Mouse (Mus musculus): Measurements from ENCODE around the gene Itpr2.

The Itpr2 gene

GRCm38 (mm10) chr6:146501866-146502804 lies at the start of gene Itpr2:
TSS of gene Itpr2 (minus strand) at chr6:146502223.
- DNase-seq (ENCODE audit: low read depth, low spot score), result peak; percentile 63

DNA sequence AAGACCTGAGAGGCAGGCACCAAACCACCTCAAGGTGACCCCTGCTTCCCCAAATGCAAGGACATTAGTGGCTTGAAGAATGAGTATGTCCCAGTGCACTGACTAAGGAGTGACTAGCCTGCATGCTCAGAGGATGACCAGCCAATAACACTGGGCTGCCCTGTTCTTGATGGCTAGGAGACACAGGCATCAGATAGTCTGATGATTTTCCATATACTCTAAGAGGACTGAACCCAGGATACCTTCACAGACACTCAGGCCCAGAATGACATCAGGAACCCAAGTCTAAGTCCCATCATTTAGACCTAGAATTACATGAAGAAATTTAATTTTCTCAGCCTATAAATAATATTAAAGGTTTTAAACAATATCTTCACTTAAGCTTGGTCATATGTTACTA lies 49.3 kb upstream of the Itpr2 start:
- DNase-seq (ENCODE audit: low read depth, low spot score), result no peak

DNA sequence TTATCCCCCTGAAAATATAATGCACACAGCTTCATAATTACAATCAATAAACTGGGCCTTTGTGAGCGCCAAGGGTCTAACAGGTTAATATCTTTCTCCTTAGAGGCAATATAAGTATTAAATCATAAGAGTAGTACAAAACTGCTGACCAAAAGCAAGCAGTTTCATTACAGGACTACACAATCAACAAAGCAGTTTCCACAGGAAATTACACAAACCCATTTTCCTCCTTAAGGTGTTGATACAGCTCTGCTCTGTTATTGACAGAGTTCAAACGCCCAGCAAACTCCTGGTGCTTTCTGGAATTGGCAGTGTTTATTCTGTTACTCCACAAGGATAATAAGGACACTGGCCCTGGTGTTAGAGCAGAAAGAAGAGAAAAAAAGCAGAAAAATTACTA lies 48.4 kb upstream of the Itpr2 start:
- DNase-seq (ENCODE audit: low read depth, low spot score), result no peak

DNA sequence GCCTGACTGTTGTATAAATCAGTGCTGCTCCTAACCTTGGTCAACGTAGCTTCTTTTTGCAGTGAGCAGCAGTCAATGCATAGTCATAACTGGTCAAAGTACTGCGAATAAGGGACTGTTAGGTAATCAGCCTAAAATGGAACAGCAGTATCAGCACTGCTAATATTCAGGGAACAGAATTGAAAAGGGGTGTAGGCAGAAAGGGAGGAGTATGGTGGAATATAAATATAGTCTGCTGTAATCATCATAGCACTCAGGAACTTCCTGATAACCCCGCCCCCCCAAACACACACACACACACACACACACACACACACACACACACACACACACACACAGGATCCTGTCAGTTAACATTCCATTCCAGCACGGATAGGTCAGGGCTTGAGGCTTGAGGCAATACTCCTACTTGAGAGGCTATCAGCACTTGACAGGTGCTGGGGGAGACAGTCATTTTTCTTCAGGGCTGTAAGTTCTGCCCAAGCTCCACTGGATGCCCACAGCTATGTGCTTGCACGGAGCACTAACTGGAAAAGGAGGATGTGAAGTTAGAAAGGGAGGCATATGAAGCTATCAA lies 43.4 kb upstream of the Itpr2 start:
- DNase-seq (ENCODE audit: low read depth, low spot score), result no peak

- no peak for DNase-seq (ENCODE audit: low read depth, low spot score)
These were observed 42.6 kb upstream of the Itpr2 start for GRCm38 (mm10) chr6:146544622-146545021.

DNA sequence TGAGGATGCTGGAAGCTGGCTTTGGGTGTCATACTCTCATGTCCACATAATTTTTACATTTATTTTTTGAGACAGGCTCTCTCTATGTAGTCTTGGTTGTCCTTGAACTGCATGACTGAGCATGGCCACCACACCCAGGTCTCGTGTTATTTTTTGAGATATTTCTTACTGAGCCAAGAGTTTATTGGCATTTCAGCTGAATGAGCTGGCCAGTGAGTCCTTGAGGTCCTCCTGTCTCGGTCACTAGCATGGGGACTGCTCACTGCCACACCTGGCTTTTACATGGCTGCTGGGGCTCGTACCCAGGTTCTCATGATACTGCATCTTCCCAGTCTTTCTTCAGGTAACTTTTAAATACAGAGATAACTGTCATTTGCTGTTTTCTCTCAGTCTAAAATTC lies 38.4 kb upstream of the Itpr2 start:
- no peak for DNase-seq (ENCODE audit: low read depth, low spot score)

GRCm38 (mm10) chr6:146538661-146539060 lies 36.6 kb upstream of the Itpr2 start:
- DNase-seq (ENCODE audit: low read depth, low spot score), result no peak

GRCm38 (mm10) chr6:146538071-146538470 lies 36.0 kb upstream of the Itpr2 start:
- DNase-seq (ENCODE audit: low read depth, low spot score), result no peak

DNA sequence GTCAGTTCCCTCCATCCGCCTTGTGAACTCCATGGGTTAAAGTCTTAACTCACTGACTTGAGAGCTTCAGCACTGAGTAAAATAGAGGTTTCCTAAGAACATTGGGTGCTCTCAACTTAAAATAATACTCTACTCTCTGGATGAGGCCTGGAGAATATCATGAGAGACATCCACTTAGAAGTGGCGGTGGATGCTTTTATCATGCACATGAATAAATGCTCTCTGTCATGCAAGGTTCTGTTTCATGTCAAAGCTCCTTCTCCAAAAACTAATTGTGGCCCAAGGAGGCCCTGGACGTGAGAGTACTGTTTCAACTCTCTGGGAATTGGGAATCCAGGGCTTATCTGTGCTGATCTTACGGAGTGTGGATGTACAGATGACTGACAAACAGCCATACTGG lies 35.1 kb upstream of the Itpr2 start:
- DNase-seq (ENCODE audit: low read depth, low spot score), result no peak

DNA sequence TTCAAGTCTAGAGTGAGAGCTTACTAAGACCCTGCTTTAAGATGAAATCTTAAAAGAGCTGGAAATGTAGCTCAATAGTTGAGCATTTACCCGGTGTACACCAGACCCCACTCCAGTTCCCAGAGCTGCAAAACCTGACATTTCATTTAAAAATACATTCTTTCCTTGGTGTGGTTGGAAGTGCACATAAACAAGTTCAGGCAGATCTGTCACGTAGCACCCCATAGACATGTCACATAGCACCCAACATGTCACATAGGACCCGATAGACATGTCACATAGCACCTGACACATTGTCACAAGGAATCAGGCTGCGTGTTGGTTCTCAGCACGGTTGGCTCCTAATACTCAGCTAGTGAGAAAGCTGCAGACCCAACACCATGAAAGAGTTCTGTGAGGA lies 33.5 kb upstream of the Itpr2 start:
- DNase-seq (ENCODE audit: low read depth, low spot score), result no peak

DNA sequence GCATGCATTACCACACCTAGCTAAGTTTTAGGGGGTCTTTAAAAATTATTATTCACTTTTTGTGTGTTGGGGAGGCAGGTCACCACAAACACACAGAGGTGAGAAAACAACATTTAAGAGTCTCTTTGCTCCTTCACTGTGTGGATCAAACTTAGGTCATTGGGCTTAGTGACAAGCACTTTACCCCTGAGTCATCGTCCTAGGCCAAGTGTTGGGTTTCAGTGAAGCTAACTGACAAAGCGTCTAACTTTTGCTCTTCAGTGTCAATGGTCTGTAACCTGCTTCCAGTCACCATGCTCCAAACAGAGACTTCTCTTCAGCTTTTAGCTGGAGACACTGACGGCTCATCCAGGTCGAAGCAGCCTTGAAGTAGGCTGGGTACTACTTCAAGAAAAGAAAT lies 31.1 kb upstream of the Itpr2 start:
- DNase-seq (ENCODE audit: low read depth, low spot score), result no peak

DNA sequence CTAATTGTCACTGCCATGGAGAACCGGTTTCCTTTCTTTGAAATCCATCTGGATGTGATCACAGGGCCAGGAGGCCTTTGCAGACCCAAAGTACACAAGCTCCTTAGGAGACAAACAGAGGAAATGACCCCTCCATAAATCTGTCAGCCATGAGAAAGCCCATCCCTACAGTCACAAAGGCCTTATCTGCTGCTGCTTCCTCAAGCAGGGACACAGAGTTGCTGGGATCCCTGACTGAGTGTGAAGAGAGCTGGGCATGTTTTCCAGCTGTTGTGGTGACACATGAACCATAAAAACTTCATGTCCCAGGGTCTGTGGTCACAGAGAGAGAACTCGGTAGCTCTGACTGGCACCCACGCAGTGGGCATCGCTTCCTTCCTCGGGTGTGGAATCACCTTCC lies 28.7 kb upstream of the Itpr2 start:
- peak; percentile 48 for DNase-seq (ENCODE audit: low read depth, low spot score)

GRCm38 (mm10) chr6:146530363-146530762 lies 28.3 kb upstream of the Itpr2 start:
- DNase-seq (ENCODE audit: low read depth, low spot score), result no peak

GRCm38 (mm10) chr6:146527537-146527936 lies 25.5 kb upstream of the Itpr2 start:
- no peak for DNase-seq (ENCODE audit: low read depth, low spot score)

GRCm38 (mm10) chr6:146525500-146525899 lies 23.5 kb upstream of the Itpr2 start:
- no peak for DNase-seq (ENCODE audit: low read depth, low spot score)

- DNase-seq (ENCODE audit: low read depth, low spot score), result no peak
These were observed 19.6 kb upstream of the Itpr2 start for GRCm38 (mm10) chr6:146521456-146522245.

- DNase-seq (ENCODE audit: low read depth, low spot score), result no peak
These were observed 17.0 kb upstream of the Itpr2 start for GRCm38 (mm10) chr6:146519019-146519418.

DNA sequence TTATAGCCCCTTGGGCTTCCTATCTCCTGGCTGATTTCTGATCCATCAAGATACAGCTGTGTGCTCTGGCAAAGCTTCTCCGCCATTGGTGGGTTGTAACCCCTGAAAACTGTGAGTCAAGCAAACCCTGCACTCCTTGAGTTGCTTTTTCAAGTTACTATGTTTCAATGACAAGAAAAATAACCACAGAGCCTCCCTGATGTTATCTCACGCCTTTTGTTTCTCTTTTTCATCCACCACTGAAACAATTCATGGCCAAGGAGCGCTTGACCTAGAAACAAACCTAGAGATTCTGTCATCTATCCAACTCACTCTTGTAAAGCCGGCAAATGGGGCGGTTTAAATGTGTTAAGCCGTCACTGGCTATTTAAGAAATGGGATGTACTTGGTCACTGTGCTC lies 13.9 kb upstream of the Itpr2 start:
- DNase-seq (ENCODE audit: low read depth, low spot score), result no peak

- no peak for DNase-seq (ENCODE audit: low read depth, low spot score)
These were observed 12.5 kb upstream of the Itpr2 start for GRCm38 (mm10) chr6:146514531-146514948.

- no peak for DNase-seq (ENCODE audit: low read depth, low spot score)
These were observed 11.9 kb upstream of the Itpr2 start for GRCm38 (mm10) chr6:146513899-146514298.

- DNase-seq (ENCODE audit: low read depth, low spot score), result no peak
These were observed 11.4 kb upstream of the Itpr2 start for GRCm38 (mm10) chr6:146513384-146513783.

DNA sequence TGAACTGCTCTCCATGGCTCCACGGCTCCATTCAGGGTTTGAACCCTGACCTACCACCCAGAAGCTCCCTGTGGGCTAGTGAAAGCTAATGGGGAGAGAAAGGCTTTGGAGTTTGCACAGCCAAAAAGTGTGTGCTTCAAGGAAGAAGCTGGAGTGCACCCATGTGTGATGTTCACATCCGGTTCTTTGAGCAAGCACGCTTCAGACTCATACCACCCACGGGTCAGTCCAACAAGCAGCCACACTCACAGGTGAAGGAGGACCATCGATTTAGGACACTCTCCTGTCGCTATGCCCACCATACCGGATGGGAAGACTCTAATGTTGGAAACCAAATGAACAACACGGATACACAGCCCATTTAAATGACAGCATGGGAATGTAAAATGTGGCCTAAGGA lies 9.5 kb upstream of the Itpr2 start:
- no peak for DNase-seq (ENCODE audit: low read depth, low spot score)

Data from embryo, embryonic 11.5 days (tissue).